Mouse (Mus musculus): ENCODE data around the gene Pkd1l1. TPM values are rescaled to one million over a fixed set of nuclear protein-coding genes. Genes with fewer than 3 reads are reported as not detected.

Pkd1l1 gene
- polyA plus RNA-seq, 1 experiment = 0.82 TPM

GRCm38 (mm10) chr11:8795031-8795430, 178.0 kb downstream of the Pkd1l1 start:
- no peaks in the 10 kb centered on the region; the same call in 1 of the 2 replicates for H3K27me3 ChIP-seq (ENCODE audit: control insufficient read depth, insufficient read depth, low read length, poor library complexity, severe bottlenecking)
- H3K27ac ChIP-seq (ENCODE audit: insufficient read depth, low read length) = no peak overlapping the region
- no peaks in the 10 kb centered on the region for H3K36me3 ChIP-seq (ENCODE audit: control insufficient read depth, insufficient read depth, low read length, poor library complexity, severe bottlenecking)
- no peak for TF ChIP-seq EP300 (IDR thresholded peaks at IDR 0.05; ENCODE audit: insufficient read depth, low read depth, low read length)
- no peak for TF ChIP-seq CTCF (IDR thresholded peaks at IDR 0.05; ENCODE audit: low read depth, low read length)
- TF ChIP-seq POLR2A (IDR thresholded peaks at IDR 0.05; ENCODE audit: insufficient read depth, low read length) = no peak
- no peaks in the 10 kb centered on the region for H3K9me3 ChIP-seq (replicated peaks; ENCODE audit: control insufficient read depth, insufficient read depth, low read length, poor library complexity, severe bottlenecking)
- H3K4me1 ChIP-seq (ENCODE audit: control insufficient read depth, insufficient read depth, low read length) = peaks cover 3% of the 10 kb centered on the region
- H3K9ac ChIP-seq (ENCODE audit: low read depth, poor library complexity, severe bottlenecking) = no peak overlapping the region
- H3K4me3 ChIP-seq (ENCODE audit: low read depth, low read length) = no peak overlapping the region

GRCm38 (mm10) chr11:8792146-8792545, 180.9 kb downstream of the Pkd1l1 start:
- TF ChIP-seq CTCF (IDR thresholded peaks at IDR 0.05; ENCODE audit: low read depth, low read length) (no peak), EP300 (IDR thresholded peaks at IDR 0.05; ENCODE audit: insufficient read depth, low read depth, low read length) (no peak)
- Histone ChIP-seq H3K4me3 (ENCODE audit: low read depth, low read length) (no peak overlapping the region), H3K27ac (ENCODE audit: insufficient read depth, low read length) (no peak overlapping the region), H3K36me3 (ENCODE audit: control insufficient read depth, insufficient read depth, low read length, poor library complexity, severe bottlenecking) (no peaks in the 10 kb centered on the region), H3K27me3 (ENCODE audit: control insufficient read depth, insufficient read depth, low read length, poor library complexity, severe bottlenecking) (no peaks in the 10 kb centered on the region; the same call in 1 of the 2 replicates), H3K9ac (ENCODE audit: low read depth, poor library complexity, severe bottlenecking) (no peak overlapping the region), H3K4me1 (ENCODE audit: control insufficient read depth, insufficient read depth, low read length) (peaks cover 3% of the 10 kb centered on the region), H3K9me3 (replicated peaks; ENCODE audit: control insufficient read depth, insufficient read depth, low read length, poor library complexity, severe bottlenecking) (no peaks in the 10 kb centered on the region)

GRCm38 (mm10) chr11:8789186-8789585, 183.9 kb downstream of the Pkd1l1 start:
- H3K9me3 ChIP-seq (replicated peaks; ENCODE audit: control insufficient read depth, insufficient read depth, low read length, poor library complexity, severe bottlenecking) = no peaks in the 10 kb centered on the region
- no peak overlapping the region for H3K27ac ChIP-seq (ENCODE audit: insufficient read depth, low read length)
- no peaks in the 10 kb centered on the region; the same call in 1 of the 2 replicates for H3K27me3 ChIP-seq (ENCODE audit: control insufficient read depth, insufficient read depth, low read length, poor library complexity, severe bottlenecking)
- TF ChIP-seq EP300 (IDR thresholded peaks at IDR 0.05; ENCODE audit: insufficient read depth, low read depth, low read length) = no peak
- no peak for TF ChIP-seq POLR2A (IDR thresholded peaks at IDR 0.05; ENCODE audit: insufficient read depth, low read length)
- no peak for TF ChIP-seq CTCF (IDR thresholded peaks at IDR 0.05; ENCODE audit: low read depth, low read length)
- no peak overlapping the region for H3K9ac ChIP-seq (ENCODE audit: low read depth, poor library complexity, severe bottlenecking)
- no peaks in the 10 kb centered on the region for H3K4me1 ChIP-seq (ENCODE audit: control insufficient read depth, insufficient read depth, low read length)
- no peaks in the 10 kb centered on the region for H3K36me3 ChIP-seq (ENCODE audit: control insufficient read depth, insufficient read depth, low read length, poor library complexity, severe bottlenecking)
- no peak overlapping the region for H3K4me3 ChIP-seq (ENCODE audit: low read depth, low read length)

GRCm38 (mm10) chr11:8787604-8788003, 185.5 kb downstream of the Pkd1l1 start:
- H3K4me3 ChIP-seq (ENCODE audit: low read depth, low read length) = no peak overlapping the region
- H3K4me1 ChIP-seq (ENCODE audit: control insufficient read depth, insufficient read depth, low read length) = no peaks in the 10 kb centered on the region
- no peak overlapping the region for H3K9ac ChIP-seq (ENCODE audit: low read depth, poor library complexity, severe bottlenecking)
- H3K27ac ChIP-seq (ENCODE audit: insufficient read depth, low read length) = no peak overlapping the region
- H3K9me3 ChIP-seq (replicated peaks; ENCODE audit: control insufficient read depth, insufficient read depth, low read length, poor library complexity, severe bottlenecking) = no peaks in the 10 kb centered on the region
- TF ChIP-seq POLR2A (IDR thresholded peaks at IDR 0.05; ENCODE audit: insufficient read depth, low read length) = no peak
- TF ChIP-seq EP300 (IDR thresholded peaks at IDR 0.05; ENCODE audit: insufficient read depth, low read depth, low read length) = no peak
- TF ChIP-seq CTCF (IDR thresholded peaks at IDR 0.05; ENCODE audit: low read depth, low read length) = no peak
- no peaks in the 10 kb centered on the region for H3K36me3 ChIP-seq (ENCODE audit: control insufficient read depth, insufficient read depth, low read length, poor library complexity, severe bottlenecking)
- no peaks in the 10 kb centered on the region; the same call in 1 of the 2 replicates for H3K27me3 ChIP-seq (ENCODE audit: control insufficient read depth, insufficient read depth, low read length, poor library complexity, severe bottlenecking)

- Histone ChIP-seq H3K27me3 (ENCODE audit: control insufficient read depth, insufficient read depth, low read length, poor library complexity, severe bottlenecking) (no peaks in the 10 kb centered on the region), H3K9me3 (replicated peaks; ENCODE audit: control insufficient read depth, insufficient read depth, low read length, poor library complexity, severe bottlenecking) (no peaks in the 10 kb centered on the region), H3K4me1 (ENCODE audit: control insufficient read depth, insufficient read depth, low read length) (no peaks in the 10 kb centered on the region), H3K27ac (ENCODE audit: insufficient read depth, low read length) (no peak overlapping the region), H3K4me3 (ENCODE audit: low read depth, low read length) (no peak overlapping the region), H3K36me3 (ENCODE audit: control insufficient read depth, insufficient read depth, low read length, poor library complexity, severe bottlenecking) (no peaks in the 10 kb centered on the region), H3K9ac (ENCODE audit: low read depth, poor library complexity, severe bottlenecking) (no peak overlapping the region)
- TF ChIP-seq CTCF (IDR thresholded peaks at IDR 0.05; ENCODE audit: low read depth, low read length) (no peak), POLR2A (IDR thresholded peaks at IDR 0.05; ENCODE audit: insufficient read depth, low read length) (no peak), EP300 (IDR thresholded peaks at IDR 0.05; ENCODE audit: insufficient read depth, low read depth, low read length) (no peak)
Observed at GRCm38 (mm10) chr11:8784413-8784812, 188.7 kb downstream of the Pkd1l1 start.

- TF ChIP-seq CTCF (IDR thresholded peaks at IDR 0.05; ENCODE audit: low read depth, low read length) (no peak), POLR2A (IDR thresholded peaks at IDR 0.05; ENCODE audit: insufficient read depth, low read length) (no peak), EP300 (IDR thresholded peaks at IDR 0.05; ENCODE audit: insufficient read depth, low read depth, low read length) (no peak)
Observed at GRCm38 (mm10) chr11:8782141-8782465, 191.0 kb downstream of the Pkd1l1 start.

More at GRCm38 (mm10) chr11:8782141-8782465, 191.0 kb downstream of the Pkd1l1 start:
- Histone ChIP-seq H3K27me3 (ENCODE audit: control insufficient read depth, insufficient read depth, low read length, poor library complexity, severe bottlenecking) (no peaks in the 10 kb centered on the region), H3K9me3 (replicated peaks; ENCODE audit: control insufficient read depth, insufficient read depth, low read length, poor library complexity, severe bottlenecking) (no peaks in the 10 kb centered on the region), H3K9ac (ENCODE audit: low read depth, poor library complexity, severe bottlenecking) (no peak overlapping the region), H3K36me3 (ENCODE audit: control insufficient read depth, insufficient read depth, low read length, poor library complexity, severe bottlenecking) (no peaks in the 10 kb centered on the region), H3K4me1 (ENCODE audit: control insufficient read depth, insufficient read depth, low read length) (no peaks in the 10 kb centered on the region), H3K4me3 (ENCODE audit: low read depth, low read length) (no peak overlapping the region), H3K27ac (ENCODE audit: insufficient read depth, low read length) (no peak overlapping the region)

All from ES-Bruce4 (cell line).